Comparison of ENCODE assay signal across 14 mouse cellular contexts in the genomic region with DNA sequence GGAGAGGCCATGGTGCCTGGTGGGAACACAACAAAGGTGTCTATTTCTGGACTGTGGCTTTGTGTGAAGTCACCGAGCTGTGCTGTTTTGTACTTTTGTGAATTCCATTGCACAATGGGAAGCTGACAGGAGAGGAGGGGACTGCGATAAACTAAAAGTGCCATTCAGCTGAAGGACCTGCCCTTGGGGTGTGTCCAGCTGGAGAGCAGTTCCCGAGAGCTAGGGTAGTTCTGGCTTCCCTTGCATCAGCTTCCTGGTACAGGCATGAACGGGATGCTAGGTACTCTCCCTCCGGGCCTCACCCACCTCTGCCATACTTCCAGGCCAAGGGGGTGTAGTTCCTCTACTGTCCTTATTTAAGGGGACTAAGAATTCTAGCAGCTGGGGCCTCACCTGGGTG.
DNase-seq lines count a peak whose midpoint lies in the region; ATAC-seq lines count a peak whose summit lies in the region.
"Had no signal": no experiment of that assay in that cellular context is flagged by ENCODE, and none has a peak within 500 bp of the region (broad histone marks: within the 10 kb centered on the region; RNA-seq: fewer than 3 reads in every experiment).

No protein-coding gene starts in this region.

- no peaks in the 10 kb centered on the region for H3K27me3 ChIP-seq in heart, embryonic 16.5 days (ENCODE audit: control insufficient read depth, insufficient read depth, low read length)
- no peaks in the 10 kb centered on the region for H3K27me3 ChIP-seq in intestine, embryonic 14.5 days (replicated peaks; ENCODE audit: control insufficient read depth, insufficient read depth, low read length)
- H3K27me3 ChIP-seq: hindbrain, embryonic 12.5 days had no signal

- DNase-seq in adrenal gland, adult 2 months: peak; percentile 12
- no peak for DNase-seq in adrenal gland, postnatal 4 days (ENCODE audit: low spot score in 2 of 2)
- no peak for DNase-seq in heart, postnatal 14 days
- peak; percentile 52 for DNase-seq in intestine, embryonic 14.5 days (ENCODE audit: low spot score)
- DNase-seq in lung, postnatal 25 days (ENCODE audit: low spot score): peak; percentile 82
- no peak for DNase-seq in spleen, adult 12 weeks (ENCODE audit: low spot score)
- DNase-seq: cerebellum, adult 11-12 months; liver; spleen, adult 18-20 months; thymus, adult 18-20 months had no signal

- no peaks in the 10 kb centered on the region for H3K36me3 ChIP-seq in heart, embryonic 16.5 days (ENCODE audit: control insufficient read depth, insufficient read depth)
- H3K36me3 ChIP-seq in intestine, embryonic 14.5 days (ENCODE audit: control insufficient read depth, insufficient read depth, low read length): no peaks in the 10 kb centered on the region
- H3K36me3 ChIP-seq: hindbrain, embryonic 12.5 days had no signal

- peak; percentile 53 for ATAC-seq in heart, embryonic 16.5 days (replicated peaks; ENCODE audit: extremely low read depth, insufficient read depth, low FRiP score)
- no peak for ATAC-seq in intestine, embryonic 14.5 days (replicated peaks; ENCODE audit: low FRiP score, low TSS enrichment, low read depth)
- ATAC-seq in granulocyte monocyte progenitor cell, adult 5-6 weeks (replicated peaks; ENCODE audit: poor library complexity, severe bottlenecking): no peak

- H3K4me2 ChIP-seq in heart, embryonic 16.5 days (ENCODE audit: low read depth, low read length): no peak overlapping the region
- no peak overlapping the region for H3K4me2 ChIP-seq in intestine, embryonic 14.5 days (ENCODE audit: low read length)
- H3K4me2 ChIP-seq: hindbrain, embryonic 12.5 days had no signal

- no peak overlapping the region for H3K9ac ChIP-seq in heart, embryonic 16.5 days (ENCODE audit: low read length)
- no peak overlapping the region for H3K9ac ChIP-seq in intestine, embryonic 14.5 days (ENCODE audit: low read length)
- H3K9ac ChIP-seq: hindbrain, embryonic 12.5 days had no signal

- H3K4me3 ChIP-seq in heart, embryonic 16.5 days (ENCODE audit: low read length): no peak overlapping the region
- no peak overlapping the region for H3K4me3 ChIP-seq in intestine, embryonic 14.5 days (ENCODE audit: low read depth, low read length)
- H3K4me3 ChIP-seq: hindbrain, embryonic 12.5 days; myocyte had no signal

- no peak overlapping the region for H3K27ac ChIP-seq in heart, embryonic 16.5 days (ENCODE audit: low read length)
- no peak overlapping the region for H3K27ac ChIP-seq in intestine, embryonic 14.5 days (ENCODE audit: low read depth)
- H3K27ac ChIP-seq: hindbrain, embryonic 12.5 days had no signal

- intact Hi-C loops in heart, postnatal 14 days (cut with DNase I): no loop called here

- H3K9me3 ChIP-seq in heart, embryonic 16.5 days (replicated peaks; ENCODE audit: control insufficient read depth, low read length): no peaks in the 10 kb centered on the region
- no peaks in the 10 kb centered on the region for H3K9me3 ChIP-seq in intestine, embryonic 14.5 days (ENCODE audit: control insufficient read depth, low read length)
- H3K9me3 ChIP-seq: hindbrain, embryonic 12.5 days had no signal

- peaks cover 4% of the 10 kb centered on the region; the same call in 1 of the 2 replicates for H3K4me1 ChIP-seq in heart, embryonic 16.5 days (ENCODE audit: control insufficient read depth, insufficient read depth, low read length)
- no peaks in the 10 kb centered on the region for H3K4me1 ChIP-seq in intestine, embryonic 14.5 days (replicated peaks; ENCODE audit: control insufficient read depth, insufficient read depth, low read length)
- H3K4me1 ChIP-seq: hindbrain, embryonic 12.5 days had no signal

- 20% methylated on average over 5 of the region's 5 CpGs for WGBS in heart, embryonic 16.5 days
- 54% methylated on average over 5 of the region's 5 CpGs for WGBS in intestine, embryonic 14.5 days

Comparison
In these comparisons a context has a peak if more than half of its experiments do, and no peak if none do; other contexts are left out.
1. DNase-seq: peak in adrenal gland, adult 2 months (single experiment), intestine, embryonic 14.5 days (single experiment) and lung, postnatal 25 days (single experiment); none in adrenal gland, postnatal 4 days (0 of 2), heart, postnatal 14 days (0 of 2) and spleen, adult 12 weeks (single experiment).